Mouse (Mus musculus) gastrocnemius, adult 2 months (tissue): ENCODE results near the gene Ngef. TPM values are rescaled to one million over a fixed set of nuclear protein-coding genes. Genes with fewer than 3 reads are reported as not detected.

Source experiments
- DNase-seq: peaks from one replicate; pipeline ENCODE4 v3.0.0; 2022
- H3K27ac ChIP-seq: fragments of 200-600 bp; 2 replicates; pipeline ENCODE4 v1.8.1; 2022; ENCODE audit warnings: mild to moderate bottlenecking
- H3K4me3 ChIP-seq: fragments of 200-600 bp; 2 replicates; pipeline ENCODE4 v1.8.1; 2022; ENCODE audit warnings: mild to moderate bottlenecking, moderate library complexity
- CTCF ChIP-seq: fragments of 200-600 bp; IDR thresholded peaks from 2 replicates; pipeline ENCODE4 v1.8.1; 2022; ENCODE audit warnings: antibody characterized with exemption, mild to moderate bottlenecking, moderate library complexity
- intact Hi-C: fragments of 180-260 bp; cut with DNase I; formaldehyde crosslinking; loops from one replicate; pipeline ENCODE4 v1.15.1; 2025
- total RNA-seq, 2 experiments: library from RNA; stranded (reverse); gene quantifications; 2 replicates each; pipeline ENCODE4 v1.2.3; 2021

The Ngef gene
- total RNA-seq, 2 experiments from 2014 or later = 0.08 to 0.17 TPM

DNA sequence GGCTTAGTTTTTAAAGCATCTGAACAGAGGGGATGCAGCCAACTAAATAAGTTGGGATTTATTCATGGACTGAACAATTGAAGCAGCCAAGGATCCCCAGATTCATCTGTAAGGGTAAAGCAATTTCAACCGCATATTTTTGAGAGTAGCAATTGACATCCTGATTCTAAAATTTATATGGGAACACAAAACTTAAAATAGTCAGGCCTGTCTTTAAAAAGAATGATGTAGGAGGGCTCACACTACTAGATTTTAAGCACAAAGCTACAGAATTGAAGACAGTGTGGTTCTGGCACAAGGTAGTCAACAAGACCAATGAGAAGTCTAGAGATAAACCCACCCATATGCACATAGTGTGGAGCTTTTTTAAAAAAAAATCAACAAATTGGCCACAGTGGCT, 36.7 kb downstream of the Ngef start:
- intact Hi-C loops = no loop called here
- Histone ChIP-seq H3K27ac (no peak overlapping the region), H3K4me3 (no peak overlapping the region)
- no peak for DNase-seq
- no peak for TF ChIP-seq CTCF

DNA sequence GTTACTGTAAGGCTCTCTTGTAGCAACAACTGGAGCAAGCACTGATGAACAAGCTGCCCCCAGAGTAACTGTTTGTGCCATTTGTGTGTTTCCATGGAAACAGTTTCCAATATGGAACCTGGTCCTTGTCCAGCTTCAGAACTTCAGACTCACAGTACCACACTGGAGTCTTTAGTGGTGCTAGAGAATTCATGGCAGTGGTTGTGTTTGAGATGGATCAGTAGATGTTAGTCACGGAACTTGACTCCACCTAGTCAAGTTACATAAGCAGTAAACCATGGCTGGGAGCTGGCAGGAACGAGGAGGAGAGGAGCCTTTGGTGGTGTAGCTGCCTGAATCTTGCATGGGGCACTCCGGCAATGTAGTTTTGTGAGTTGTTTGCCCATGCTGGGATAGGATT, 39.6 kb downstream of the Ngef start:
- Histone ChIP-seq H3K27ac (no peak overlapping the region), H3K4me3 (no peak overlapping the region)
- intact Hi-C loops = no loop called here
- DNase-seq = no peak
- no peak for TF ChIP-seq CTCF

DNA sequence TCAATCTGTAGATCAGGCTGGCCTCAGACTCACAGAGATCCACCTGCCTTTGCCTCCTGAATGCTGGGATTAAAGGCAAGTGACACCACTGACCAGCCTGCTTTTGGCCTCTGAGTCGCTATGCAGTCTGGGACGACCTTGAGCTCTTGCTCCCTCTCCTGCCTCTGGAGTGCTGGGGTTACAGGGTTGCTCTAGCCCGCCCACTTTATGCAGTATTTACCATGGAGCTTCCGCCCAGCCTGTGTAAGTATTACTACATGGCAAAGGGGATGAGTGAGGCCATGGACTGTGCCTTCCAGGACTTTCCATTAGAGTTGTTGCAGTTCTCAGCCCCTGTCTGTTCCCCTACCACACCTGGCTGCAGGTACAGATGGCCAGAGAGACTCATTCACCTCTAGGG, 41.3 kb downstream of the Ngef start:
- no peak for DNase-seq
- TF ChIP-seq CTCF = no peak
- Histone ChIP-seq H3K4me3 (no peak overlapping the region), H3K27ac (no peak overlapping the region)
- intact Hi-C loops = no loop called here

DNA sequence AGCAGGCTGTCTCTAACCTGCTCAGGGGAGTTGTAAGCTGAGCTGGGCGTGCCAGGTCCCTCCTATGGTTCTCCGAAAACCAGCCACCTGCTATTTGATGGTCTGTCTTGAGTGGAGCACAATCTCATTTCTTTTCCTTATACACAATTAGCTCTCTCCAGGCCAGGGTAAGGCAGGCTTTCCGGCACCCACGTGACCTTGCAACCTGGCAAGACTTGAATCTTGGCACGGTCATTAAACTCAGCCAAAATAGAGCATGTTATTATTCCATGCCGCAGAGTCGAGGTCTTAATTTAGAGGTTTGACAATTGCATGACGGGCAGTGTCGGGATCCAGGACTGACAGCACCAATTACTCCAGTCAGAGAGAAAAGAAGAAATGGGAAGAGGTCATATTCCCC, 46.5 kb downstream of the Ngef start:
- TF ChIP-seq CTCF = no peak
- Histone ChIP-seq H3K4me3 (no peak overlapping the region), H3K27ac (no peak overlapping the region)
- DNase-seq = no peak
- intact Hi-C loops = no loop called here

DNA sequence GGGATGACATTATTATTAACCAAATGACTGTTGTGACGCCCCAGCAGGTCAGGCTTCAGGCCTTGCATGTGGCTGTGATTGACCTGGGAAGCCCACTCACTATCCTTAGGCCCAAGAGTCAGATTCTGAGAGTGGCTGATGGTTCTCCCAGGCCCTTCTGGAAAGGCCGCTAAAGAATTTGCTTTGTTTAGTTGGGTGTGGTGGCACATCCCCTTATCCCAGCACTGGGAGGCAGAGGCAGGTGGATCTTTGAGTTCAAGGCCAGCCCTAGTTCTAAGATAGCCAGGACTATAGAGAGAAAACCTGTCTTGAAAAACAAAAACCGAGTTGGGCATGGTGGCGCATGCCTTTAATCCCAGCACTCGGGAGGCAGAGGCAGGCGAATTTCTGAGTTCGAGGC, 48.6 kb downstream of the Ngef start:
- DNase-seq = no peak
- H3K27ac ChIP-seq = no peak overlapping the region
- H3K4me3 ChIP-seq = no peak overlapping the region
- intact Hi-C loops = no loop called here
- no peak for TF ChIP-seq CTCF

DNA sequence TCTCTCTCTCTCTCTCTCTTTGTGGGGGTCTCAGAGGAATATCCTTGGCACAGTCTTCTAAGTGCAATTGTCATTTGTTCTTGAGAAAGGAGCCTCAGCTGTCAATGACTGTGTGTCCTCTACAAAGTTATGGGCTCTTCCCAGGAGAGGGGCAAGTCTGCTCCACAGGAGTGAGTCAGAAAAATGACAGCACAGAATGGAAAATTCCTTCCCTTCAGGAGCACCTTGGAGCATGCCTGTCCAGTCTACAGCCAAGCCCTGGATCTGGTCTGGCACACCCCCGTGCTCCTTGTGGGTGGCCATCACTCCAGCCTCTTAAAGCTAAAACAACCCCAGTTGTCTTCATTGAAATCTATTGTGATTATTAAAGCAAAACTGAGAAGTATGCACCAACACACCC, 52.1 kb downstream of the Ngef start:
- intact Hi-C loops = no loop called here
- H3K4me3 ChIP-seq = no peak overlapping the region
- no peak for DNase-seq
- TF ChIP-seq CTCF = no peak
- no peak overlapping the region for H3K27ac ChIP-seq

DNA sequence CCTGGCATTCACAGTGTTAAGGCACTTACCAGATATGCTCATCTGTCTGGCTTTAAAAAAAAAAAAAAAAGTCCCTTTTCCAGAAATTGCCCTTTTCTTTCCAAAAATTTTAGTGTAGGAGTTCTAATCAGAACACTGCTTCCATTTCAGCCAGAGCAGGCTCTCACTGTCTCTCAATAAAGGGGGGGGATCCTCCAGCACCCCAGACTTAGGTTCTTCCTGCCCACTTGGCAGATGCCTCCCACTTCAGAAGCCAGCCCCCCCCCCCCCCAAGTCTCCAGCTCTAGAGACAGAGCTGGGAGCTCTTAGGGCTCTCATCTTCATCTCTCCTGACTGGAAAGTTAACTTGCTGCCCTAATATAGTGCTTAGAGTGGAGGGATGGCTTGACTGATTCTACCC, 53.2 kb downstream of the Ngef start:
- no peak for DNase-seq
- Histone ChIP-seq H3K4me3 (no peak overlapping the region), H3K27ac (no peak overlapping the region; the same call in 1 of the 2 replicates)
- intact Hi-C loops = no loop called here
- no peak for TF ChIP-seq CTCF

DNA sequence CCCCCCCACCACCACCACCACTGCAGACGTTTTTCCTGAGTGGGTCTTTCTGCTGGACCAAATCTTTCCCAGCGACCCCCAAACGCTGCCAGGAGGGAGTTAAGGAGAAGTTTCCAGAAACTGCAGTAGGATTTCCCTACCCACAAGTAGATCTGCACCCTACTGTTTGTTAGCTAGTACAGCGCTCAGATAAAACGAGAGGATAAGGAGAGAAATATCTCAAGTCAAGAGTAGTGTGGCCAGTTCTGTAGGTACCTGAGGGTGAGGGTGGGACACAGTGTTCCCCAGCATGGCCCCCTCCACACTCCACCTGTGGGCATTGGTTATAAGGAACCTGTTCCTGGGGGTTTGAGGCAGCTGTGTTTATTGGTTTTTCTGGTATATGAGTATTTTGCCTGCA, 62.8 kb downstream of the Ngef start:
- TF ChIP-seq CTCF = no peak
- intact Hi-C loops = no loop called here
- H3K27ac ChIP-seq = no peak overlapping the region
- DNase-seq = no peak
- H3K4me3 ChIP-seq = no peak overlapping the region

DNA sequence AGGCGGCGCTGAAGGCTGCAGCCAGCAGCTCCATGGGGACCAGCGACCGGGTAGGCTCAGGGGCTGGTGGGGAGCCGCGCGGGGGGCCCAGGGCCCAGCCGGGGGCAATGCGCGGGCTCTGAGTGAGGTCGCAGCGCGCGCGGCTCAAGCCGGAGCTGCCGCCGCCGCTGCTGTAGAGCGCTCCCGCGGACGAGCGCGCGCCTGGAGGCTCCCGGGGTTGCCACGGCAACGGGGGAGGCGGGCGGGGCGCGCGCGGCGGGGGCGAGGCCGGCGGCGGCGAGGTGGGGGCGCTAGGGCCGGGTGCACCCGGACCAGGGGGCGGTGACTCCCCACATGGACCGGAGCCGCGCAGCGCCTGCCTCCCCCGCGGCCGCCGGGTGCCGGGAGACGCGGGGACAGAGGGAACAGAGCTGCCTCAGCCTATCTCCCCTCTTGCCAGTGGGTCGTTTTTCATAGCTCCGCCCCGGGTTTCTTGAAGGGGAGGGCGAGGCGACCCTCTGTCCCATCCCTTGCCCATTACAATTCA, 63.4 kb downstream of the Ngef start:
- DNase-seq = peak; percentile 50

DNA sequence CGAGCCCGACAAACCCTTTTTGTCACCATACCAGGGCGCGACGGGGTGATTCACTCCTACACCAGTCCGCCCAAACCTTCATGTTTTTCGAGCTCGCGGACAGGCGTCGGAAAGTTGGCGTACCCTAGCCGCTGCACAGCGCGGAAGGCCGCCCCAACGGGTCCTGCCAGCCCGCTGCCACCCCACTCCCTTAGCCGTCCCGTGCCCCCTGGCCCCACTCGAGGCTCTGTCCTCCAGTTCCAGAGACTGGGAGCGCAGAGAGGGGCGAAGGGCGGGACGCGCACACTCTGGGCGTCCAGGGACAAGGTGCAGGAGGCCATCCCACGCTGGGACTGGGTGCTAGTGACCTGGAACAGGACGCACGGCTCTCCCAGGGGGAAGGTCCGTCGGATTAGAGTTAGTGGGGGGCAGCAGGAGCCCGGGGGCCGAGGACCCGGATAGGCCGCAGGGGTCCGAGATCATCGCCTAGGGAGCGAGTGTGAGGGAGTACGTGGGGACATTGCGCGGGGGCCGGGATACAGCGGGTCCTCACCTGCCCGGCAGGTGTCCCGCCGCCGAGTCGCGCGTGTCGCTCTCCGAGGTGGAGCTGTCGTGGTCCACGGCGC, 64.0 kb downstream of the Ngef start, which contains the start of gene Neu2:
Gene Neu2 (plus strand): TSS at position 329 of the 605 bp plus-strand sequence.
- Histone ChIP-seq H3K27ac (no peak within 1 kb of the TSS), H3K4me3 (peak within 1 kb of the TSS; percentile 79)
- intact Hi-C loops = no loop called here
- TF ChIP-seq CTCF = no peak
- peak; percentile 30 for DNase-seq

More for the DNA sequence above, 63.4 kb downstream of the Ngef start:
- intact Hi-C loops = no loop called here
- Histone ChIP-seq H3K4me3 (peak overlapping the region; percentile 79), H3K27ac (no peak overlapping the region)
- no peak for TF ChIP-seq CTCF

DNA sequence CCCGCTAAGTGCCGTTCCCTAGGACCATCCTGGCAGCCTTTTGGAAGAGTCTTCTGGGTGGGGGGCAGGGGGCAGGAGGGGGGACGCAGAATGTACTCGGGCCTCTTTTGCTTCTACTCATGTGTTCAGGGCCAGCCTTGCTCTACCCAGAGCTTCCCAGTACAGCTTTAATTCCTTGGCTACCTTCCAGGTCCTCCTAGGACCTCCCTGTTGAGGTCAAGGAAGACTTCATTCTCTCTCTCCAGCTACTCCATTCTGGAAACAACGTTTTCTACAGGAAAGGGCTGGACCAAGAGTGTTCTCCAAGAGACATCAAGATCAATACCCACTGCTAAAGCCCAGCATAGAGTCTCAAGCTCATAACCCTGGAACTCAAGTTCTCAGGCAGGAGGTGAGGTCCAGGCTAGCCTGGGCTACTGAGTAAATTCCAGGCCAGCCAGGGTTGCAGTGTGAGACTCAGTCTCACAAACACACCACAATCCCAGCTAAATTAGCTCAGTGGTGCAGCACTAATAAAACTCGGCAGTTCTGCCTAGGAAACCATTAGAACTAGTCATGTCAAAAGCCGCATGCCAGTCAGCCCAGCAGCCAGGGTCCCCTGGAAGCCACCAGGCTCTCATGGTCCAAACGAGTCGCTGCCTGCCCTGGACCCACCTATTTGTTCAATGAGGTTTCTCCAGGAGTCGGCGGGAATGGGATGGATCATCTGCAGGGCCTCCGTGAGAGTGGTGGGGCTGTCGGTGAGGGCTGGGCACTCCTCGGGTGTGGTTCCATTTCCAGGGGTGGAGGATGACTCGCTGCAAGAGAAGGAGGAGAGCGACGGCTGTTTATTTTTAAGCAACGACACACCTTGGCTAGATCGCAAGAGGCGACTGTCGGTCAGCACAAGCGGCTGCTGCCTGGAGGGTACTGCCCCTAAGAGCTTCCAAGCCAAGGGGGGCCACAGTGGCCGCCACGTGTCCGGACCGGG, 64.8 kb downstream of the Ngef start:
- no peak overlapping the region for H3K27ac ChIP-seq
- no peak for DNase-seq
- no peak for TF ChIP-seq CTCF
- intact Hi-C loops = no loop called here
- H3K4me3 ChIP-seq = peak overlapping the region; percentile 79

DNA sequence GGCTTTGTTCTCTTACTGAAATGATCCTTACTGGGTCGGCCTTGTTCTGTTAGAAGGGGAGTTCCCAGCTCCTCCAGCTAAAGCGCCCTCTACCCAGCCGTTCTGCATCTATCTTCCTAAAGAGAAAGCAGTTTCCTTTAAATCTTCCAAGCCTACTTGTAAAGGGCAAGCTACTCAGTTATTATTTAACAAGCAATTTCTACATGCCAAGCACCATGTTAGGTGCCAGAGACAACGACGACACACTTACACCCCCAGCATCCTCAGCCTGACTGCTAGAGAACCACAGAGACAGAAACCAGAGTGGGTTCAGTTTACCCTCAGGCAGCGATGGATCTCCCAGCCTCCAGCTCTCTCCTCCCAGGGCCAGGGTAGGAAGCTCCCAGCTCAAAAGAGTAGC, 65.8 kb downstream of the Ngef start:
- no peak overlapping the region for H3K27ac ChIP-seq
- H3K4me3 ChIP-seq = no peak overlapping the region
- intact Hi-C loops = no loop called here
- no peak for DNase-seq
- no peak for TF ChIP-seq CTCF

DNA sequence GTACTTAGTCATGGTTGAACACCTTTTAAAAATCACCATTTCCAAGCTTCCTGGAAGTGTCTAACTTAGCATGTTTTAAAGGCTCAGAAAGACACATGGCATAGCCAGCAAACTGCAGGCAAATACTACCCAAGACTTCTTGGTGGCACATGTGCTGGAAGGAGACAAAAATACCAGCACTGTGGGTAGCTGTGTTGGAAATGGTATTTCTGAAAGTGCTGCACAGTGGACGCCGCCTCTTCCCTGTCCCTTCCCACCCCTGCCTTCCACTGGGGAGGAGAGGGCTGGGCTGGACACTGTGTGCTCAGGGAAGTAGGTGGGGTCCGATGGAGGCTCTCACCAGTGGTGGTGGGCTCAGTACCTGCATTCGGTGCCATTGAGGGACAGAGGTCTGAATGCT, 68.1 kb downstream of the Ngef start:
- intact Hi-C loops = no loop called here
- TF ChIP-seq CTCF = no peak
- DNase-seq = no peak
- no peak overlapping the region for H3K27ac ChIP-seq
- H3K4me3 ChIP-seq = no peak overlapping the region

DNA sequence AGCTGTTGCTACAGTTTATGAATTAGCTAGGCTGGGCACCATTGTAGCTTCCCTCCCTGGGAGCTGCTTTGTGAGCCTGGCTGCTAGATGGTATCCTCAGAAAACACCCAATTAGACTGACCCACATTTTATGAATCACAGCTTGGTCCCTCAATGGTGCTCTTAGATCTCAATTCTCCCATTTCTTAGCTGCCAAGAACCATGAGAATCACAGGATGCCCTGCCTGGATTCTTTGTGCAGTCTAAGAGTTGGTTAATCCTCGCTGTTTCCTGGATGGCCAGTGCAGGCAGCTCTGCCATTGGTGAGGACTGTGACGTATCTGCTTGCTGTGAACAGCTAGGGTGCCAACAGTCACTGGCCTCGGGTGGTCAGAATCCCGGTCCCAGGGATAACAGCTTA, 80.1 kb downstream of the Ngef start:
- TF ChIP-seq CTCF = no peak
- H3K27ac ChIP-seq = no peak overlapping the region

More for the DNA sequence above, 80.1 kb downstream of the Ngef start:
- no peak for DNase-seq
- intact Hi-C loops = no loop called here
- no peak overlapping the region for H3K4me3 ChIP-seq
